Mouse (Mus musculus): ENCODE results near the gene Rpap1. TPM values are rescaled to one million over a fixed set of nuclear protein-coding genes. Genes with fewer than 3 reads are reported as not detected.

Gene Rpap1
- polyA plus RNA-seq, 1 experiment: 14.2 TPM

DNA sequence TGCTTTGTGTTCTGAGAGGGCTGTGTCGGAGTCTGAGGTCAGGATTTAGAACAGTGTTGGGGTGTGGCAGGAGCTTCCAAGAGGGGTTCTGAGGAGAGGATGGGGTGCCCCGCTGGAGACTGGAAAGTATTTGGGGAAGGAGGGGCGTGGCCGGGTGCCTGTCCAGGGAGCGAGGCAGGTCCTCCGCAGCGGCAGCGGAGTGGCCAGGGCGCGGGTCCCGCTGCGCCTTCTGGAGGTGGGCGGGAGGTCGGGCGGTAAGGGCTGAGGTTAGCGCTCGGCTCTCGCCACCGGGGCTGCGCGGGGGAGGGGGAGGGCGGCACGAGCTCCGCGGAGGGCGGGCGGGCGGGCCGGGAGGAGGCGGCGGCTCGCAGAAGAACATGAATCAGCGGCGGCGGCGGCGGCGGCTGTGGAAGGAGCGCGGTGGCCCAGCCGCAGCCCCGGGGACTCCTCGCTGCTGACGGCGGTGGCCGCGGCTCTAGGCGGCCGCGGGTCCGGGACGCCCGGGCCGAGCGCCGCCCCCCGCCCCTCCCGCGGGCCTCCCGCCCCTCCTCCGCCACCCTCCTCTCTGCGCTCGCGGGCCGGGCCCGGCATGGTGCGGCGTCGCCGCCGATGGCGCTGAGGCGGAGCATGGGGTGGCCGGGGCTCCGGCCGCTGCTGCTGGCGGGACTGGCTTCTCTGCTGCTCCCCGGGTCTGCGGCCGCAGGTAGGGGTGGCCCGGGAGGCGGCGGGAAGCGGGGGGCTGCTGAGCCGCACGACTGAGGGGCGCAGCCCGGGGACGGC, 12.0 kb upstream of the Rpap1 start:
- H3K4me3 ChIP-seq (ENCODE audit: insufficient read depth, poor library complexity, severe bottlenecking): peak overlapping the region; percentile 40
- H3K36me3 ChIP-seq (ENCODE audit: control insufficient read depth, insufficient read depth): no peaks in the 10 kb centered on the region
- no peaks in the 10 kb centered on the region for H3K79me2 ChIP-seq (ENCODE audit: control insufficient read depth, insufficient read depth)
- H3K27me3 ChIP-seq (ENCODE audit: control insufficient read depth, insufficient read depth, insufficient read length): peaks cover 13% of the 10 kb centered on the region
- H3ac ChIP-seq (ENCODE audit: control insufficient read depth, insufficient read length, low read depth): peak overlapping the region; percentile 68
- no peaks in the 10 kb centered on the region for H3K79me3 ChIP-seq (ENCODE audit: low read depth)
- TF ChIP-seq MYOD1 (IDR thresholded peaks at IDR 0.05; ENCODE audit: control insufficient read depth, insufficient read length, low read depth) (no peak), MAX (IDR thresholded peaks at IDR 0.05) (no peak), CEBPB (IDR thresholded peaks at IDR 0.05; ENCODE audit: low read depth) (no peak), MYOG (IDR thresholded peaks at IDR 0.05; ENCODE audit: control insufficient read depth, extremely low read depth, insufficient read length) (no peak), CTCF (IDR thresholded peaks at IDR 0.05; ENCODE audit: control insufficient read depth, insufficient read depth, insufficient read length) (no peak), USF1 (IDR thresholded peaks at IDR 0.05; ENCODE audit: low read depth) (no peak), FOSL1 (IDR thresholded peaks at IDR 0.05; ENCODE audit: insufficient read depth, low read length, poor library complexity, severe bottlenecking) (no peak)

DNA sequence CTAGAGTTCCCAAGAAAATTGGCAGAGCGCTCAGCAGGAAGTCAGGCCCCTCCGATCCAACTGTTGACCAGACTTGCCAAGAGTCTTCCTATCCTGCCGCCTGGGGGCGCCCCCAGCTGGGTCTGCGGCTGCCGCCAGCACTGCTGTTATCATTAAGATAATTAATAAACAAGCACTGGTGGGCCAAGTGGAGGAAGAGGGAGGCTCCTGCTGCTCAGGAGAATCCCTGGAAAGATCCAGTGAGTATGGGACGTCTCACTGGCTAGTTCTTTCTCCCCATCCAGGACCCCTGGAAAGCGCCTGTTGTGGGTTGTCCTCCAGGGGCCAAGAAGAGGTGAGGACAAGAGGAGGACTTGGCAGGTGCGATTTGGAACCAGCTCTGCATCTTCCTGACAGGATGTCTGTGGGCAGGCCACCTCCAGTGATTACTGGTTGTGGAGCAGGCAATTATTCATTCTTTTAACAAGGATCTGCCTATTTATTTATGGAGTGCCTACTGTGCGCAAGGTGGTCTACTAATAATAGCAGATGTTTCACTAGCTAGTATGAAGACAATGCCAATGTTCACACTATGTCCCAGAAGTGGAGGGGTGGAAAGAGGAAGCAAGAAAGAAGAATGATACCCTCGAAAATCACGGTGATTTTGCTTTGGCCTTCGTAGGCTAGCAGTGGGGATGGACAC, 11.1 kb upstream of the Rpap1 start:
- Histone ChIP-seq H3K36me3 (ENCODE audit: control insufficient read depth, insufficient read depth) (no peaks in the 10 kb centered on the region), H3K4me3 (ENCODE audit: insufficient read depth, poor library complexity, severe bottlenecking) (no peak overlapping the region), H3ac (ENCODE audit: control insufficient read depth, insufficient read length, low read depth) (no peak overlapping the region), H3K79me2 (ENCODE audit: control insufficient read depth, insufficient read depth) (no peaks in the 10 kb centered on the region), H3K27me3 (ENCODE audit: control insufficient read depth, insufficient read depth, insufficient read length) (peaks cover 14% of the 10 kb centered on the region), H3K79me3 (ENCODE audit: low read depth) (no peaks in the 10 kb centered on the region)
- TF ChIP-seq CTCF (IDR thresholded peaks at IDR 0.05; ENCODE audit: control insufficient read depth, insufficient read depth, insufficient read length) (peak; percentile 43), MYOD1 (IDR thresholded peaks at IDR 0.05; ENCODE audit: control insufficient read depth, insufficient read length, low read depth) (no peak)

DNA sequence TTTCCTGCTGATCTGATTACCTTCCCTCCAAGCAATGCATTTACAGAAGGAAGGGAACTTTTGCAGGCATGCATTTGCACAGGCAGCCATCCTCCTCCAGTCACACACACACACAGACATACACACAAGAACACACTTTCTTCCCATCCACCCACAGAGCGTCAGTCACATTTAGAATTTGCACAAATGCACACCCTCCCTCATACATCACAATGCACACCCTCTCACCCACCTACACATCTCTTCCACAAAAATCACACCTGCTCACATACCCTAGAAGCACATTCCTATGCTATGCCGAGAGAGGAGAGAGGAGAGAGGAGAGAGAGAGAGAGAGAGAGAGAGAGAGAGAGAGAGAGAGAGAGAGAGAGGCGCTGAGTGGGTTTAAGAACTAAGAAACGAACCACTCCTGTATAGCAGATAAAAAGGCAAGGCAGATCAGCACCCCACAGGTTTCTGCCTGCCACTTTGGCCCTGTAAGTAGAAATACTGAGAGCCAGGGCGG, 10.0 kb upstream of the Rpap1 start, which contains the start of gene Tyro3:
Gene Tyro3 (plus strand): TSS at position 455 of the 505 bp plus-strand sequence.
- Histone ChIP-seq H3K4me3 (ENCODE audit: insufficient read depth, poor library complexity, severe bottlenecking) (no peak within 1 kb of the TSS), H3K36me3 (ENCODE audit: control insufficient read depth, insufficient read depth) (no peaks in the 10 kb centered on the region), H3K79me3 (ENCODE audit: low read depth) (no peaks in the 10 kb centered on the region), H3K27me3 (ENCODE audit: control insufficient read depth, insufficient read depth, insufficient read length) (peaks cover 14% of the 10 kb centered on the region), H3ac (ENCODE audit: control insufficient read depth, insufficient read length, low read depth) (no peak within 1 kb of the TSS), H3K79me2 (ENCODE audit: control insufficient read depth, insufficient read depth) (no peaks in the 10 kb centered on the region)
- TF ChIP-seq MYOD1 (IDR thresholded peaks at IDR 0.05; ENCODE audit: control insufficient read depth, insufficient read length, low read depth) (no peak), CEBPB (IDR thresholded peaks at IDR 0.05; ENCODE audit: low read depth) (no peak), FOSL1 (IDR thresholded peaks at IDR 0.05; ENCODE audit: insufficient read depth, low read length, poor library complexity, severe bottlenecking) (no peak), MYOG (IDR thresholded peaks at IDR 0.05; ENCODE audit: control insufficient read depth, extremely low read depth, insufficient read length) (no peak), CTCF (IDR thresholded peaks at IDR 0.05; ENCODE audit: control insufficient read depth, insufficient read depth, insufficient read length) (no peak), USF1 (IDR thresholded peaks at IDR 0.05; ENCODE audit: low read depth) (no peak), MAX (IDR thresholded peaks at IDR 0.05) (no peak)

DNA sequence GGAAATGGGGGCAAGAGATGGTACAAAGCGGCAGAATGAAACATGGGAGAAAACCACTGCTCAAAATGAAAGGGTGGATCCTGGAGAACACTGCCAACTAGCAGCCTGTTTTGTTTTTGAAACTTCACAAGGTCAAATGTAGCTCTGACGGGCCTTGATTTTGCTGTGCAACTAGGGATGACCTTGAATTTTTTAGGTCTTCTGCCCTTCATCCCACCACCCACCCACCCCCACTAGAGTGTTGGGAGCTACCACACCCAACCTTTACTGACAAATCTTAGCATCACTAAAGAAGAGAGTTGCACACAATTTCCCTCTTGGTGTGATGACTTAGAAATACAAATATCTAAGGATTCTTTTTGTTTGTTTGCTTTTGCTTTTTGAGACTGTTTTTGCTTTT, 2.7 kb upstream of the Rpap1 start:
- H3K79me2 ChIP-seq (ENCODE audit: control insufficient read depth, insufficient read depth): peaks cover 19% of the 10 kb centered on the region
- H3K4me3 ChIP-seq (ENCODE audit: insufficient read depth, poor library complexity, severe bottlenecking): no peak overlapping the region
- H3K79me3 ChIP-seq (ENCODE audit: low read depth): peaks cover 9% of the 10 kb centered on the region
- no peaks in the 10 kb centered on the region for H3K36me3 ChIP-seq (ENCODE audit: control insufficient read depth, insufficient read depth)
- peaks cover 4% of the 10 kb centered on the region for H3K27me3 ChIP-seq (ENCODE audit: control insufficient read depth, insufficient read depth, insufficient read length)
- TF ChIP-seq CEBPB (IDR thresholded peaks at IDR 0.05; ENCODE audit: low read depth) (no peak), MAX (IDR thresholded peaks at IDR 0.05) (no peak), CTCF (IDR thresholded peaks at IDR 0.05; ENCODE audit: control insufficient read depth, insufficient read depth, insufficient read length) (no peak), MYOD1 (IDR thresholded peaks at IDR 0.05; ENCODE audit: control insufficient read depth, insufficient read length, low read depth) (no peak), MYOG (IDR thresholded peaks at IDR 0.05; ENCODE audit: control insufficient read depth, extremely low read depth, insufficient read length) (no peak), USF1 (IDR thresholded peaks at IDR 0.05; ENCODE audit: low read depth) (no peak), FOSL1 (IDR thresholded peaks at IDR 0.05; ENCODE audit: insufficient read depth, low read length, poor library complexity, severe bottlenecking) (no peak)
- H3ac ChIP-seq (ENCODE audit: control insufficient read depth, insufficient read length, low read depth): no peak overlapping the region

DNA sequence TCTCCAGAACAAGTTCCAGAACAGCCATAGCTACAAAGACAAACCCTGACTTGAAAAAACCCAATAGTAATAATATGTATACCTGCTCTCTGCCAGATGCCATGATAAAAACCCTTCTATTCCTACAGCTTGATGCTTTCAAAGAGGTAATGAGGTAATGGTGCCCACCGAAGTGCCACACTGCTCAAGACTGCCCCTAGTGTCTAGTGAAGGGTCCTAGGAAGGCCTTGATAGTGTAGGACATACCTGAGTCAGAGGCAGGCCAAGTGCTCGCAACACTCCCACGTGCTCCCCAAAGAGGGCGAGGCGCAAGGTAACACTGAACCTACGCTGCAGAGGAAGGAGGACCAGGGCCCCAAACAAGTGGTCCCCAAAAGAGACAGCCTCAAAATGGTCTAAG, 20.1 kb downstream of the Rpap1 start:
- no peak overlapping the region for H3K4me3 ChIP-seq (ENCODE audit: insufficient read depth, poor library complexity, severe bottlenecking)
- TF ChIP-seq CEBPB (IDR thresholded peaks at IDR 0.05; ENCODE audit: low read depth) (no peak), MAX (IDR thresholded peaks at IDR 0.05) (no peak), FOSL1 (IDR thresholded peaks at IDR 0.05; ENCODE audit: insufficient read depth, low read length, poor library complexity, severe bottlenecking) (no peak), MYOG (IDR thresholded peaks at IDR 0.05; ENCODE audit: control insufficient read depth, extremely low read depth, insufficient read length) (no peak), MYOD1 (IDR thresholded peaks at IDR 0.05; ENCODE audit: control insufficient read depth, insufficient read length, low read depth) (no peak), USF1 (IDR thresholded peaks at IDR 0.05; ENCODE audit: low read depth) (no peak), CTCF (IDR thresholded peaks at IDR 0.05; ENCODE audit: control insufficient read depth, insufficient read depth, insufficient read length) (no peak)
- peaks cover 46% of the 10 kb centered on the region for H3K36me3 ChIP-seq (ENCODE audit: control insufficient read depth, insufficient read depth)
- no peak overlapping the region for H3ac ChIP-seq (ENCODE audit: control insufficient read depth, insufficient read length, low read depth)
- H3K79me3 ChIP-seq (ENCODE audit: low read depth): no peaks in the 10 kb centered on the region
- H3K27me3 ChIP-seq (ENCODE audit: control insufficient read depth, insufficient read depth, insufficient read length): no peaks in the 10 kb centered on the region
- H3K79me2 ChIP-seq (ENCODE audit: control insufficient read depth, insufficient read depth): no peaks in the 10 kb centered on the region

Measured in C2C12 (cell line).